Mouse (Mus musculus) layer of hippocampus, adult 9-10 months (tissue): ENCODE results near the gene Gm11168.
"Not testable (repeated sequence)": the region's sequence is repeated elsewhere in the genome, so short reads cannot be mapped to it uniquely, and the experiment has no call there.

Experiments
- DNase-seq: peaks from one replicate; pipeline ENCODE4 v3.0.0; 2022; ENCODE audit warnings: low spot score

Gene Gm11168

DNA sequence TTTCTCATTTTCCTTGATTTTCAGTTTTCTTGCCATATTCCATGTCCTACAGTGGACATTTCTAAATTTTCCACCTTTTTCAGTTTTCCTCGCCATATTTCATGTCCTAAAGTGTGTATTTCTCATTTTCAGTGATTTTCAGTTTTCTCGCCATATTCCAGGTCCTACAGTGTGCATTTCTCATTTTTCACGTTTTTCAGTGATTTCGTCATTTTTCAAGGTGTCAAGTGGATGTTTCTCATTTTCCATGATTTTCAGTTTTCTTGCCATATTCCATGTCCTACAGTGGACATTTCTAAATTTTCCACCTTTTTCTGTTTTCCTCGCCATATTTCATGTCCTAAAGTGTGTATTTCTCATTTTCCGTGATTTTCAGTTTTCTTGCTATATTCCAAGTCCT lies 22.5 kb downstream of the Gm11168 start:
- DNase-seq = peak; percentile 65

DNA sequence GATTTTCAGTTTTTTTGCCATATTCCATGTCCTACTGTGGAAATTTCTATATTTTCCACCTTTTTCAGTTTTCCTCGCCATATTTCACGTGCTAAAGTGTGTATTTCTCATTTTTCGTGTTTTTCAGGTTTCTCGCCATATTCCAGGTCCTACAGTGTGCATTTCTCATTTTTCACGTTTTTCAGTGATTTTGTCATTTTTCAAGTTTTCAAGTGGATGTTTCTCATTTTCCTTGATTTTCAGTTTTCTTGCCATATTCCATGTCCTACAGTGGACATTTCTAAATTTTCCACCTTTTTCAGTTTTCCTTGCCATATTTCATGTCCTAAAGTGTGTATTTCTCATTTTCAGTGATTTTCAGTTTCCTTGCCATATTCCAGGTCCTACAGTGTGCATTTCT lies 23.0 kb downstream of the Gm11168 start:
- DNase-seq = not testable (repeated sequence)

DNA sequence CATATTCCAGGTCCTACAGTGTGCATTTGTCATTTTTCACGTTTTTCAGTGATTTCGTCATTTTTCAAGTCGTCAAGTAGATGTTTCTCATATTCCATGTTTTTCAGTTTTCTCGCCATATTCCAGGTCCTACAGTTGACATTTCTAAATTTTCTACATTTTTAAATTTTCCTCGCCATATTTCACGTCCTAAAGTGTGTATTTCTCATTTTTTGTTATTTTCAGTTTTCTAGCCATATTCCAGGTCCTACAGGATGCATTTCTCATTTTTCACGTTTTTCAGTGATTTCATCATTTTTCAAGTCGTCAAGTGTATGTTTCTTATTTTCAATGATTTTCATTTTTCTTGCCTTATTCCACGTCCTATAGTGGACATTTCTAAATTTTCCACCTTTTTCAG lies 23.6 kb downstream of the Gm11168 start:
- not testable (repeated sequence) for DNase-seq

DNA sequence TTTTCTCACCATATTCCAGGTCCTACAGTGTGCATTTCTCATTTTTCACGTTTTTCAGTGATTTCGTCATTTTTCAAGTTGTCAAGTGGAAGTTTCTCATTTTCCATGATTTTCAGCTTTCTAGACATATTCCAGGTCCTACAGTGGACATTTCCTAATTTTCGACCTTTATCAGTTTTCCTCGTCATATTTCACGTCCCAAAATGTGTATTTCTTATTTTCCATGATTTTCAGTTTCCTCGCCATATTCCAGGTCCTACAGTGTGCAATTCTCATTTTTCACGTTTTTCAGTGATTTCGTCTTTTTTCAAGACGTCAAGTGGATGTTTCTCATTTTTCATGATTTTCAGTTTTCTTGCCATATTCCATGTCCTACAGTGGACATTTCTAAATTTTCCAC lies 24.1 kb downstream of the Gm11168 start:
- not testable (repeated sequence) for DNase-seq

DNA sequence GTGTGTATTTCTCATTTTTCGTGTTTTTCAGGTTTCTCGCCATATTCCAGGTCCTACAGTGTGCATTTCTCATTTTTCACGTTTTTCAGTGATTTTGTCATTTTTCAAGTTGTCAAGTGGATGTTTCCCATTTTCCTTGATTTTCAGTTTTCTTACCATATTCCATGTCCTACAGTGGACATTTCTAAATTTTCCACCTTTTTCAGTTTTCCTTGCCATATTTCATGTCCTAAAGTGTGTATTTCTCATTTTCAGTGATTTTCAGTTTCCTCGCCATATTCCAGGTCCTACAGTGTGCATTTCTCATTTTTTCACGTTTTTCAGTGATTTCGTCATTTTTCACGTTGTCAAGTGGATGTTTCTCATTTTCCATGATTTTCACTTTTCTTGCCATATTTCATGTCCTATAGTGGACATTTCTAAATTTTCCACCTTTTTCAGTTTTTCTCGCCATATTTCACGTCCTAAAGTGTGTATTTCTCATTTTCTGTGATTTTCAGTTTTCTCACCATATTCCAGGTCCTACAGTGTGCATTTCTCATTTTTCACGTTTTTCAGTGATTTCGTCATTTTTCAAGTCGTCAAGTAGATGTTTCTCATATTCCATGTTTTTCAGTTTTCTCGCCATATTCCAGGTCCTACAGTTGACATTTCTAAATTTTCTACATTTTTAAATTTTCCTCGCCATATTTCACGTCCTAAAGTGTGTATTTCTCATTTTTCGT lies 26.3 kb downstream of the Gm11168 start:
- peak; percentile 26 for DNase-seq

DNA sequence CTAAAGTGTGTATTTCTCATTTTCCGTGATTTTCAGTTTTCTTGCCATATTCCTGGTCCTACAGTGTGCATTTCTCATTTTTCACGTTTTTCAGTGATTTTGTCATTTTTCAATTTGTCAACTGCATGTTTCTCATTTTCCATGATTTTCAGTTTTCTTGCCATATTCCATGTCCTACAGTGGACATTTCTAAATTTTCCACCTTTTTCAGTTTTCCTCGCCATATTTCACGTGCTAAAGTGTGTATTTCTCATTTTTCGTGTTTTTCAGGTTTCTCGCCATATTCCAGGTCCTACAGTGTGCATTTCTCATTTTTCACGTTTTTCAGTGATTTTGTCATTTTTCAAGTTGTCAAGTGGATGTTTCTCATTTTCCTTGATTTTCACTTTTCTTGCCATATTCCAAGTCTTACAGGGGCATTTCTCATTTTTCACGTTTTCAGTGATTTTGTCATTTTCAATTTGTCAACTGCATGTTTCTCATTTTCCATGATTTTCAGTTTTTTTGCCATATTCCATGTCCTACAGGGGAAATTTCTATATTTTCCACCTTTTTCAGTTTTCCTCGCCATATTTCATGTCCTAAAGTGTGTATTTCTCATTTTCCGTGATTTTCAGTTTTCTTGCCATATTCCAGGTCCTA lies 27.7 kb downstream of the Gm11168 start:
- DNase-seq = not testable (repeated sequence)

DNA sequence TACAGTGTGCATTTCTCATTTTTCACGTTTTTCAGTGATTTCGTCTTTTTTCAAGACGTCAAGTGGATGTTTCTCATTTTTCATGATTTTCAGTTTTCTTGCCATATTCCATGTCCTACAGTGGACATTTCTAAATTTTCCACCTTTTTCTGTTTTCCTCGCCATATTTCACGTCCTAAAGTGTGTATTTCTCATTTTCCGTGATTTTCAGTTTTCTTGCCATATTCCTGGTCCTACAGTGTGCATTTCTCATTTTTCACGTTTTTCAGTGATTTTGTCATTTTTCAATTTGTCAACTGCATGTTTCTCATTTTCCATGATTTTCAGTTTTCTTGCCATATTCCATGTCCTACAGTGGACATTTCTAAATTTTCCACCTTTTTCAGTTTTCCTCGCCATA lies 31.2 kb downstream of the Gm11168 start, which contains the start of gene Gm17535:
Gene Gm17535, plus strand, starts transcription at position 301 of the 400 bp plus-strand sequence.
- DNase-seq = not testable (repeated sequence)

DNA sequence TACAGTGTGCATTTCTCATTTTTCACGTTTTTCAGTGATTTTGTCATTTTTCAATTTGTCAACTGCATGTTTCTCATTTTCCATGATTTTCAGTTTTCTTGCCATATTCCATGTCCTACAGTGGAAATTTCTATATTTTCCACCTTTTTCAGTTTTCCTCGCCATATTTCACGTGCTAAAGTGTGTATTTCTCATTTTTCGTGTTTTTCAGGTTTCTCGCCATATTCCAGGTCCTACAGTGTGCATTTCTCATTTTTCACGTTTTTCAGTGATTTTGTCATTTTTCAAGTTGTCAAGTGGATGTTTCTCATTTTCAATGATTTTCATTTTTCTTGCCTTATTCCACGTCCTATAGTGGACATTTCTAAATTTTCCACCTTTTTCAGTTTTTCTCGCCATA lies 33.4 kb downstream of the Gm11168 start, which contains the start of gene Gm10715:
Gene Gm10715, plus strand, starts transcription at position 301 of the 400 bp plus-strand sequence.
- DNase-seq = not testable (repeated sequence)

DNA sequence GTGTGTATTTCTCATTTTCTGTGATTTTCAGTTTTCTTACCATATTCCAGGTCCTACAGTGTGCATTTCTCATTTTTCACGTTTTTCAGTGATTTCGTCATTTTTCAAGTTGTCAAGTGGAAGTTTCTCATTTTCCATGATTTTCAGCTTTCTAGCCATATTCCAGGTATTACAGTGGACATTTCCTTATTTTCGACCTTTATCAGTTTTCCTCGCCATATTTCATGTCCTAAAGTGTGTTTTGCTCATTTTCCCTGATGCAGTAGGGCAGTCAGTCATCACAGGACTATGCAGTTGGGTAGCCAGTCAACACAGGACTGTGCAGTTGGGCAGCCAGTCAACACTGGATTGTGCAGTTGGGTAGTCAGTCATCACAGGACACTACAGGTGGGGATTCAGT lies 35.0 kb downstream of the Gm11168 start:
- DNase-seq = not testable (repeated sequence)
